Mouse (Mus musculus) layer of hippocampus, adult 8-10 months (tissue): ENCODE data around the gene Nectin4. TPM values are rescaled to one million over a fixed set of nuclear protein-coding genes. Genes with fewer than 3 reads are reported as not detected.
"Not testable (repeated sequence)": the region's sequence is repeated elsewhere in the genome, so short reads cannot be mapped to it uniquely, and the experiment has no call there.

Experiments
- DNase-seq, 2 experiments: peaks; one replicate each; pipeline ENCODE4 v3.0.0; 2022; ENCODE audit warnings: low spot score in 2 of 2
- total RNA-seq, 4 experiments: library from RNA; stranded (reverse); gene quantifications; 2 replicates each; pipeline ENCODE4 v1.2.4; 2022

Gene Nectin4
- 1 to 10 TPM; 5.6 to 7.6 (median 6.5) TPM for total RNA-seq

DNA sequence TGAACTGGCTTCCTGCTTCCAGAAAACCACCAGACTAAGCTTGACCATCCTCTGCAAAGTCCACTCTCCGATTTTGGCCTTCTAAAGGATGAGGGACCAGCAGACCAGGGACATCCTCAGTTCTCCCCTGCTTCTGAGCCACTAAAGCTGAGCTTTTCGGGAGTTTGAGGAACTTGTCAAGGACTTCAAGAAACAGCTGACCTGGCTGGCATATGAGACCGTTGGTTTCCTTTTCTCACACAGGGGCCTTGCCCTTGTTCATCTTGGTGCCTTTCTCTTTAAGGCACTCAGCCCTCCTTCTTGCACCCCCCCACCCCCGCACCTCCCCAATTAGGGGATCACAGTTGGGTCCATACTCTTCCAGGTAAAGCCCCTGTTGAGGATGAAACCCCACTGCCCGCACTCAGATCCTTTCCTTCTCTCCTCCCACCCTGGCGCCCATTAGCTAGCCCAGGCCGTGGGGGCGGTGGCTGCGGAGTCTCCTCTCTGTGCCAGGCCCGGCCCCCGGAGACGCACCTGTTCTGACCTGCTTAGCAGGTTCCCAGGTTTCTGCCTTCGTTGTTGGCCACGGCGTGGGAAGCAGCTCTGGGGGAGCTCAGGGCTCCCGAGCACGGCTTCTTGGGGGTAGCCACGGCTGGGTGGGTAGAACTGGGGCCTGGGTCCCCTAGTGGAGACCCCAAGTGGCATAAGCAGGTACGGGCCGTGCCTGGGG is at the start of gene Nectin4:
Gene Nectin4, plus strand, starts transcription at position 255 of the 712 bp plus-strand sequence.
- DNase-seq, result no peak

DNA sequence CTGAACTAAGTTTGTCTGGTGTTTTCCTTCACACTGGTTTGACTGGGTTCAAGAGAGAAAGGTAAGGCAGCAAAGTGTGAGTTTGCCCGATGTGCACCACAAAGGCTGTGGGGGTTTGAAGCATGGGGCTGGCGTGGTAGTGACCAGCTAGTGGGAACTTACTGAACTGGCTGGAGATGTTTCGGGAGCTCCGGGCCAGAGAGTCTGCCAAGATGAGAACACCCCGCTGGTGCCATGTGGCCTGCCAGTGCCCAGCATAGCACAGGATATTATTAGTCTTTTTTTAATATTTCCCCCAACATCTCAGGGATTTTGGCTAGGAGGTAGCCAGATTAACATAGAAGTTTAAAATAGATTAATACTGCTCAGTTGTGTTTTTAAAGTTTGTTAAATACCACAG is 49.7 kb upstream of the Nectin4 start:
- no peak for DNase-seq

DNA sequence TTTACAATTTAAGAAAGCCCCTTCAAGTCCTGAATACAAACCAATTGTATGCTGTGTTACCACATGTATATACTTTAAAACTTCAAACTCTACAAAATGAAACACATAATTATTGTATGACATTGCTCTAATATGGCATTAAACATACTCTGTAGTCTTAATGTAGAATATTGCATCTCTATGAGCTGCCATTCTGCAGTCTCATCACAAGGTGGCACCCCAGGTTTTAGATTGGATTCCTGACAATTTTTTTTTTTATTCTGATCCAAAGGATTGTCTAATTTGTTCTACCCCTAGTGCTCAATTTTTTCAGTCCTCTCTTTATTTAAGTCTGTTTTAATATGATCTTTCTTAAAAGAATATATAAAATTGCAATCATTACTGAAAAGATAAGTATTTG is 48.5 kb upstream of the Nectin4 start:
- DNase-seq, result no peak

DNA sequence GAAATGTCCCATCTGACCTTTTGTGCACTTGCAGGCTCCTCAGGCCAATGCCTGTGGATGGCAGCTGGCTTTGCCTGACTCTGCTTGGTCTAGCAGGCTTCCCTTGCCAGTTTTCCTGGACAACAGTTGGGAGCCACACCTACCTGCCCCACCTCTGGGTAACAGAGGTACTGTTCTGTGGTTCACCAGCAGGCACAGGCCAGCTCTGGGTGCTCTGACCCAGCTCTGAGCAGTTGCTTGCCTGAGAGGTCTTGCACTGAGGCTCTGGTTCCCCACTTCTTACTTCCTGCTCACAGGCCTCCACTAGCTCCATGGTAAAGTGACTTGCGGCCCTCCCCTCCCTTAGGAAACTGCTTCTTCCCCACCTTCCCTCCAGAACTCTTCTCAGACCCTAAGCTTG is 47.9 kb upstream of the Nectin4 start:
- DNase-seq, result no peak

DNA sequence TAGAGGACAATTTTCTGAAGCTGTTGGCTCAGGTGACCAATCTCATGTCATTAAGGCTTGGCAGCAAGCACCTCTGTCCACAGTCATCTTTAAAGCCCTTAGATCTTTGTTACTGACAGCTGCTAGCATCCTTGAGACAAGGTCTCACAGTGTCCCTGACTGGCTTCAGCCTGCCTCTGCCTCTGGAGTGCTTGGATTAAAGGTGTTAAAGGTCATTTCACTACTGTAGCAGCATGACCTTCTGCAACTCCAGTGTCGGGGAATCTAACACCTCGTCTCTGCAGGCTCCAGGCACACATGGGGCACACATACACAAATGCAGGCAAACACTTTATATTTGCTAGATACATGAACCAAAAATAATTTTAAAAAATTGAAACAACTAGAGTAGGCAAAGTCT is 44.3 kb upstream of the Nectin4 start:
- DNase-seq, result no peak

DNA sequence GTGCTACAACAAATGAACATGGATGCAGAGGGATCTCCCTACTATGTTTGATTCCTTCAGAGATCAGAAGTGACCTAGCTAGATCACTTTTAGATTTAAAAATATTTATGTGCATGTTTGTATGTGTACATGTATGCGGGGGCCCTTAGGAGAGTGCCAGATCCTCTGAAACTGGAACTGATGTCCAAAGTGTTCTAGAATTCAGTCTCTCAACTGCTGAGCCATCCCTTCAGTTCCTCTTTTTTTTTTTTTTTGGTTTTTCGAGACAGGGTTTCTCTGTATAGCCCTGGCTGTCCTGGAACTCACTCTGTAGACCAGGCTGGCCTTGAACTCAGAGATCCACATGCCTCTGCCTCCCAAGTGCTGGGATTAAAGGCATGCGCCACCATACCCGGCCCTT is 43.3 kb upstream of the Nectin4 start:
- not testable (repeated sequence) for DNase-seq

DNA sequence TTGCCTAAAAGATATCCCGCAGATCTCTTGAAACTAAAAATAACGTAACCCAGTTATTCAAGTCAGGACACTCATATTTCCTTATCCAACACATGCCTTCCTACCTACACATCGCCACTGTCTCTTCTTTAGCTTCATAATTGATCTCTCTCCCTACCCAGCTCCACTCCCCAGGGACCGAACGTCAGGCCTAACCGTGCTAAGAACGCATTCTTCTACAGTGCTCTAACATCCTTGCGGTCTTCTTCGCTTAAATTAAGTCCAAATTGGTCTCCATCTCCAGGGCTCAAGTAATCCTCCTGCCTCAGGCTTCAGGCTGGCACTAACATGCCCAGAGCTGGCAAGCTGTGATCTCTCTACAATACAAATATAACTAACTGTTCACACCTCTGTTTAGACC is 41.7 kb upstream of the Nectin4 start:
- DNase-seq, result no peak

DNA sequence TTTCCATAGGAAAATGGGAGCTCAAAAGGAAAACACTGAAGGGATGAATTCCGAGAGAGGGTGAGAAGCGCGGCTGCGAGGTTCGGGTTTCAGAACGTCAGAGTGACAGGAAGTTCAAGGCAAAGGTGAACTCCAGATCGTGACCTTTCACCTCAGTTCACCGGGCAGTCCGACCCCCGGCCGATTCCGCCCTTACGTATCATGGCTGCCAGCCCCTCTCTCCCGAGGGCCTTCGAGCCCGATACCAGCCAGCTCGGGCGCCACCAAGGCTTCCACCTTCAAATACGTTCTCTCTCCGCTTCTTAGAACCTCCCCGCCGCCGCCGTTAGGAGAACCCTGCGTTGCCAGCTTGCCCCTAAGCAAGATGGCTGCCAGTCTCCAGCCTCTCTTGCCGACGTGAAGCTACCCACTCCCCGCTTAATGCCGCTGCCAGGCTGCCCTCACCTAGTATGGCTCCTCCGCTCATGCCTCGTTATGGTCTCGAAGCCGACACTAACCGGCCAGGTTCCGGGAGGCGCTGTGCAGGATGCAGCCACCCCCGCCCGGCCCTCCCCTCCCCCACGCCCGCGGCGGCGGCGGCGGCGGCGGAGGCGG is 41.0 kb upstream of the Nectin4 start, which contains the start of gene Dedd:
Gene Dedd, plus strand, starts transcription at position 307 of the 594 bp plus-strand sequence.
- DNase-seq, result peak; percentile 96

DNA sequence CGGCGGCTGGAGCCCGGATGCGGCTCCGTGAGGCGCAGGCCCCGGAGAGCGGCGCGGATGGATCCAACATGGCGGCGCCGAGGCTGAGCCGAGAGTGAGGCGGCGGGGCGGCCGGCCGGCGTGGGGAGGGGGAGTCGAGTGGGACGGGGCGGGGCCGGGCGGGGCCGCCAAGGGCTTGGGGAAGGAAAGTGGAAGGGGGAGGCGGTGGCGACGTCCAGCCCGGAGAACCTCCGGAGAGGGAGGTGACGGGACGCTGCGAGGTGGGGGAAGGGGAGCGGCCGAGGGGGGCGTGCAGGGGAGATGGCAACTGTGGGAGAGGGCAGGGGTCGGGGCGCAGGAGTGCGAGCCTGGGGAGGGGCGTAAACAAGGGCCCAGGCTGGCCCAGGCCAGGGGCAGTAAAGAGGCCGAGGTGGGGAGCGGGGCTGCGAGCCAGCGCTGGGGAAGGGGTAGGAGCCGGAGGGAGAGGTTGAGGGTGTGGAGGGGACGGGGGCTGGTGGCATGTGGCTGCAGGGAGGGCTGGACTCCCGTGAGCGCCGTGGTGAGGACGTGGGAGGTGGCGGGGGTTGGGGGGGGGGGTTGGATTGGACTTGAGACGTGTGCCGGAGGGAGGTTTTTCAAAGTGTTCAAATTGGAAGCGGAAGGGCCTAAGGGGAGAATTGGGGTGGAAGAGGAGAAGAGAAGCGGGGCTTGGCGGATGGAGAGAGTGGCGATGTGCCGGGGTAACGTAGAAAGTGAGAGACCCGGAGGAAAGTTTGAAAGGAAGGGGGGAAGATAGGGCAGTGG is 40.3 kb upstream of the Nectin4 start:
- no peak for DNase-seq

DNA sequence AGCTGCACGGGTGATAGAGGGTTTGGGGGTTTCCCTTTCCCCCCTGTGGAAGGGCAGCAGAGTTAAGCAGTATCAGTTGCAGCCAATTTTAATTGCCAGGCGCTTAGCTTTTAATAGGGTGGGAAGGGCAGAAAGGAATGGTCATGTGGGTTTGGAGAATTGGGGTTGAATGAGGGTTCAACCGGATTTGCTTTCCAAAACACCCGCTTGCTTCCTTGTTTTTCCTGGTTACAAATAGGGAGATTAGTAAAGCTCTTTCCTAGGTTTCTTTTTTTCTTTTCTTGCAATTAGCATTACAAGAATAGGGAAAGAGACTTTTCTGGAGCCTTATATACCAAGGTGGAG is 39.7 kb upstream of the Nectin4 start:
- no peak for DNase-seq

DNA sequence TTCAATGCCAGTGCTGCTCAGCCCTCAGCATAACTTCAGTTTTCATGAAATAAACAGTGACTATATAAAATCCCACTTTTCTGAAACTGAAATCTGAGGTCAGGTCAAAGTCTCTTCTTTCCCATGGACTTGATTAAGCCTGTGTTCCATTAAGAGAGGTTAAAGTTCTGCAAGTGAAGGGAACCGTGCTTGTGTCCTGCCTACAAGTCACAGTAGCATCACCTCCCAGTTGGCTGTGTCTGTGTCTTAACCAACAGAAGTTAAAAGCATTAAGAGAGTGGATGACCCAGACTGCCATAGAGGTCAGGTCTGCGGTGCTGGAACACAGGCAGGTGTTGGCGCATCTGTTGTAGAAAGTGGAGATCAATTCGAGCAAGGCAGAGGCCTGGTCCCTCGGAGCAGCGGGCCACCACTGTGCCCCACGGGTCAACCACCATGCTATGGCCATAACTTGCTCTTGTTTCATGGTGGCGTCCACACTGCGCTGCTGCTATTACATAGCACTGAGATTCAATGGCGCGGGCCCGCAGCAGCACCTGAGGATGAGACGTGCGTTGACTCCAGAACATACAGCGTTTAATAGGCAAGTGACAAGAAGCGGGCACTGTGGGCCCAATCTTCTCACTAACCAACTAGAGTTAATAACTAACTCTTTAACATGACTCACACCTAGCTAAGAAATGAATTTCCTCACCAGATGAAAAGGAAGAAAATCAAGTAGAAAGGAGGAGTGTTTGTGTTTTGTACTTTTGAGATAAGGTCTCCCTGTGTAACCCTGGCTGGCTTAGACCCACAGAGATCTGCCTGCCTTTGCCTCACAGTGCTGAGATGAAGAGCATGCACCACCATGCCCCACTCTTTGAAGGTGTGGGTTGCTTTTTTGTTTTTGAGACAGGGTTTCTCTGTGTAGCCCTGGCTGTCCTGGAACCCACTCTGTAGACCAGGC is 27.4 kb upstream of the Nectin4 start:
- DNase-seq, result no peak

DNA sequence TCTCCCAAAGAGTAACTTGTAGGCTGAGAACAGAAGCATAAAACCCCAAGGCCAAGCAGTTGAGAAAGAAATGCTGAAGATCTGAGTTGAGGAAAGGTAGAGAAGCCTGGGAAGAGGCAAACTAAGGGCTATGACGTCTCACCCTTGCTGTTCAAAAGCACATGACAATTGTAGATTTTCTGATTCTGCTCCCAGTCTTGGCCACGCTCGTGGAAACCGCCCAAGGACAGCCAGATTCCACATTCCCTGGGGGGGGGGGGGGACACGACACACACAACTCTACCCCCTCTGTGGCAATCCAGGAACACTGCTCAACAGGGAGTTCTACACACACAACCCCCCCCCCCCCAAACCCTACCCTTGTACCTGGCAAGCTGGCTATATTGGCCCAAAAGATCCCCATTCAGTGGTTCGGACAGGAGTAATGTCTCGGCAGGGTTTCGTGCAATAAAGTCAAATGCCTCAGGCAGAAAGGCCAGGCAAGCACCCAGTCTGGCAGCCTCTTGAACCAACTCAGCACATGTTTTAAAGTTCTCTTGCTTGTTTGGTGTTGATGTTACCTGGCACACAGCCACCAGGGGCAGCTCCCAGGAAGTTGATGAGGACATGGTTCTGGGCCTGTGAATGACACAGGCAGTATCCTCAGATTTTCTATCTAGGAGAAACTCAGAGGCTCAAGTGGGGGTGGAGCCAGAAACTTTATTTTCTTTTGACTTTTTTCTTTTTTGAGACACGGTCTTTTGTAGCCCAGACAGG is 25.8 kb upstream of the Nectin4 start:
- no peak for DNase-seq

DNA sequence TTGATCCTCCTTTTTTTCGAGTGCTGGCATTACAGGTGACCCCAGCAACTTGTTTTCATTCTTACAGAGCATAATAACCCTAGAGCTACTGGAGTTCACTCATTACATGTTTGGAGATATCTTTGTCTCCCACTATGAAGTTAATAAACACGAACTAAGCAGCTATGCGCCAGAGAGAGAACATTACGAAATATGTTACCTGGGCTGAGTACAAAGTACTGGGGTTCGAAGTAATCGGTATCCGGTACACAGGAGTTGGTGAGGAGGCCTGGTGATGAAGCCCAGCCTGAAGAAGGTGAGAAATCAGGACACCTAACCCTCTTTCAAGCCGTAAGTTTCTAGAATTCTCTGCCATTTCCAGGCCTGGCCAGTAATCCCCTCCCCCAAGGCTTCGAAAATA is 25.2 kb upstream of the Nectin4 start:
- DNase-seq, result no peak

DNA sequence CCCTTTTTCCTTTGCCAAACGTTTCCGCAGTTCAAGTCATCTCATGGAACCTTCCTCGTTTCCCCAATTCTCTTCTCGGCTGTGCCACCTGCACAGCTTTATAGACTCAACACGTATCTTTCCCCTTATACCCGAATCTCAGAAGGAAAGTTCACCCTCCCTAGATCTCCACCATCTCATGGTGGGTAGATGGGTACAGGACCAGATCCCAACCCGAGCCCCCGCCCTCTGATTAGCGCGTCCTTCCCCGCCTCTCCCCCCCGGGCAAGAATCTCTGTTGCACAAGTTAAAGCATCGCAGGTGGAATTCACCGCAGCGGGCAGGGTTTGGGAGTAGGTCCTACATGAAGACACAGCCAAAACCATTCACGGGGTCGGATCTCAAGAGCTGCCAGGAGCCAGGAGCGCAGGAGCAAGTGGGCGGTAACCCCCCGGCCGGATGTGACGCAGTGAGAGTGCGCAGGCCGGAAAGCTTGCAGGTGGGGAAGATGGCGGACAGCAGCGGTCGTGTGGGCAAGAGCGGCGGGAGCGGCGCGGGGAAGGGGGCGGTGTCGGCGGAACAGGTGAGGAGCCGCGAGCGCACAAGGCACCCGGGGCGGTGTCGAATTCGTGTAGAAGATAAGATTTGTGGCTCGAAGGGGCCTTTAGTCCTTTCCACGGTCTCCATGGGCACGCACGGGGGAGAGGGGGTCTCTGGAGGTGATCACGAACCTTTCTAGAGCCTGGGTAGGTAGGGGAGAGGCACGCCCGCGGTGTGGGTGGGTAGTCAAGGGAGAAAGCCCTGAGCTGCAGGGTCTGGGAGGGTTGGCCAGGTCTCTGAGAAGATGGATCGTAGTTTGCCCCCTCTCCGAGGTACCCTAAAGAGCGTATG is 24.4 kb upstream of the Nectin4 start, which contains the start of the genes Nit1 and Pfdn2:
Gene Nit1, minus strand, starts transcription at position 422 of the 870 bp plus-strand sequence.
Gene Pfdn2, plus strand, starts transcription at position 446 of the 870 bp plus-strand sequence.
- DNase-seq, result peak; percentile 84 to 88

DNA sequence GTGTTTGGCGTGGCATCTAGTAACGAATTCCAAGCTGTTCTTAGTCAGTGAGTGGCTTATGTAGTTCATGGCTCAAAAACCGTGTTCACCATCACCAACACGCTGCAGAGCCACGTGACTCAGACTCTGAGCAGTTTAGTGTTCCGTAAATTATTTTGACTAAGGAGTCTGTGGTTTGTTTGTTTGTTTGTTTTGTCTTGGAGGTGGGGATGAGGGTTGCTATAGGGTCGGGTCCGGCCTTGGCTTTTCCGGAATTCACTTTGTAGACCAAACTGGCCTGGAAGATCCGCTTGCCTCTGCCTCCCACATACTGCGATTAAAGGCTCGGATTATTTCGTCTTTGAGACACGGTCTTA is 23.8 kb upstream of the Nectin4 start:
- DNase-seq, result no peak

DNA sequence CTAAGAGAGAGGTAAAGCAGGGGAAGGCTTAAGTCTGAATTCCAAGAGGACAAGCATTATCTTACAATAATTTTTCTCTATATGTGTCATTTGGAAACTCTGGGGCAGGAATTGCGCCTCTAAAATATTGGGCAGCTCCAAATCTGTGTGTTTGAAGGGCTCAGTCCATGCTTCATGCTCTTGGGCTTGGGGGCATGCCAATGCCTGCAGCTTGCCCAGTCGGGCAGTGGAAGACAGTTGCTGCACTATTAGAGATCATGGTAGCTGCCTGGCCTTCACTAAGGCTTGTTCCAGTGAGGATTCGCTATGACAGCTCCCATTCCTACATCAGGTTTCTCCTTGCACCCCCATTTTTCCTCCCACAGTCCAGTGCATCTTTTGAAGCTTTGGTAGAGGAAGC is 21.2 kb upstream of the Nectin4 start:
- no peak for DNase-seq

DNA sequence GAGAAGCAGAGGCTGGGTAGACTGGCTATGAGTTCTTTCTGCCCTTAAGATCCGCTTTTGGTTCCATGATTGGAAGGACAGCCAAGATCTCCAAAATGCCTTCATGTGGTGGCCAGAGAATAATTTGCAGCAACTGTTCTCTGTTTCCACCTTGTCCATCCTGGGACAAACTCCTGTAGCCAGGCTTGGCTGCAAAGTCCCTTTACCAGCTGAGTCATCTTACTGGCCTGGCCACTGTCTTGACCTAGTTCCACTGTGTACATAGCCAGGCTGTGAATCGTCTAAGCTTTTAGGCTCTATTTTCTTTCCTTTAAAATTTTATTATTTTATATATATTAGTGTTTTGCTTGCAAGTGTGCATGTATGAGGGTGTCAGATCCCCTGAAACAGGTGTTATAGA is 20.7 kb upstream of the Nectin4 start:
- no peak for DNase-seq

DNA sequence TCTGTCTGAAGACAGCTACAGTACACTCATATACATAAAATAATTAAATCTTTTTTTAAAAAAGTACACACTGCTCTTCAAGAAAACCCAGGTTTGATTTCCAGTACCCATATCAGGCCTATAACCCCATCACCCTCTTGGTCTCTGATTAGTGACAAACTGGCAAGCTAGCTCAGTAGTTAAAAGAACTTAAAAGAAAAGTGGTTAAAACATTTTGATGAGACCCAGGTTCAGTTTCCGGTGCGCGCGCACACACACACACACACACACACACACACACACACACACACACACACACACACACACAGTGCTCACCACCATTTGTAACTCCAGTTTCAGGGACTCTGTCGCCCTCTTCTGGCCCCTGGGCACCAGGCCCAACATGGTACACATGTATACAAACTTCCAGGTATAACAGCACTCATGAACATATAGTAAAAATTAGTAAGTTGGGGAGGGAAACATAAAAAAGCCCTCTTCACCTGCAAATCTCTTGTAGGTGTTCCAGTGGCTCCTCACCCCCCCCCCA is 14.0 kb upstream of the Nectin4 start:
- no peak for DNase-seq

DNA sequence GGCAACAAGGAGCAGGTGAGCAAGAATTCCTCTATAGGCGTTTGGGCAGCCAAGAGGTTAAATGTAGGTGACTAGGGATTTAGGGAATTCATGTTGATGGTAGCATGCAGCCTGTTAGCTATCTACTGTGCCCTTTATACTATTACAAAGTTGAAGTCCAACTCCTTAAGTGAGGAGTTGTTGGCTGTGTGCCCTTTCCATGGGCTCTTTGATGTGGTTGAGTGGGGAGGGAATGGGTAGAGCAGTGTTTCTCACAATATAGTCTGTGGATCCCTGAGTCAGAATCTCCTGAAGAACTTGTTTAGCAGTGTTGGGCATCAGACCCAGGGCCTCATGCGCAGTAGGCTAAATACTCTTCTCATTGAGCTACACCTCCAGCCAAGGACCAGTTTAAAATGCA is 13.1 kb upstream of the Nectin4 start:
- no peak for DNase-seq
